Mouse (Mus musculus) hindbrain, embryonic 13.5 days (tissue): ENCODE results near the gene Tma7. TPM values are rescaled to one million over a fixed set of nuclear protein-coding genes. Genes with fewer than 3 reads are reported as not detected.

Experiments used
- ATAC-seq: fragments of 200-750 bp; cut with Nextera tagmentation; 2 replicates; pipeline ENCODE4 v1.8.0; 2017; ENCODE audit warnings: moderate TSS enrichment; ENCODE audit not compliant: low FRiP score
- H3K27ac ChIP-seq: fragments of 300-500 bp; sonication (generic); 2 replicates; pipeline ENCODE4 v1.5.1; 2015; ENCODE audit warnings: inconsistent platforms, mild to moderate bottlenecking, moderate library complexity
- H3K27me3 ChIP-seq: fragments of 300-500 bp; sonication (generic); 2 replicates; pipeline ENCODE4 v1.6.1; 2015; ENCODE audit warnings: mild to moderate bottlenecking, inconsistent platforms
- H3K36me3 ChIP-seq: fragments of 300-500 bp; sonication (generic); 2 replicates; pipeline ENCODE4 v1.6.1; 2015; ENCODE audit warnings: mild to moderate bottlenecking, inconsistent platforms
- H3K4me1 ChIP-seq: fragments of 300-500 bp; sonication (generic); replicated peaks from 2 replicates; pipeline ENCODE4 v1.6.1; 2015; ENCODE audit warnings: inconsistent platforms
- H3K4me2 ChIP-seq: fragments of 300-500 bp; sonication (generic); 2 replicates; pipeline ENCODE4 v1.6.1; 2015; ENCODE audit warnings: inconsistent platforms, mild to moderate bottlenecking, moderate library complexity
- H3K4me3 ChIP-seq: fragments of 300-500 bp; sonication (generic); 2 replicates; pipeline ENCODE4 v1.5.1; 2015; ENCODE audit warnings: mild to moderate bottlenecking, inconsistent platforms
- H3K9ac ChIP-seq: fragments of 300-500 bp; sonication (generic); 2 replicates; pipeline ENCODE4 v1.6.1; 2015; ENCODE audit warnings: mild to moderate bottlenecking, inconsistent platforms
- H3K9me3 ChIP-seq: fragments of 300-500 bp; sonication (generic); 2 replicates; pipeline ENCODE4 v1.6.1; 2016; ENCODE audit warnings: inconsistent platforms
- WGBS: fragments of 180-500 bp; shearing (Covaris S2); methylation state at CpG from one replicate; pipeline ENCODE4 v1.1.7; 2015; 5-methylcytosine and 5-hydroxymethylcytosine counted together
- polyA plus RNA-seq: library from polyadenylated mRNA; unstranded; fragments of >200 nt; fragmentation: Nextera tagmentation; extraction: Ambion mirVana; gene quantifications from 2 replicates; pipeline ENCODE4 v1.2.1, GENCODE M21; 2015

Gene Tma7
- polyA plus RNA-seq, 1 experiment from 2014 or later = 741 TPM

- no peaks in the 10 kb centered on the region for H3K27me3 ChIP-seq
- H3K9me3 ChIP-seq = no peaks in the 10 kb centered on the region
- no peak overlapping the region for H3K27ac ChIP-seq
- ATAC-seq = no peak
- H3K36me3 ChIP-seq = peaks cover 10% of the 10 kb centered on the region
- no peak overlapping the region for H3K4me3 ChIP-seq
- H3K4me1 ChIP-seq = peaks cover 12% of the 10 kb centered on the region
- 90% methylated on average over 10 of the region's 10 CpGs for WGBS
- H3K4me2 ChIP-seq = no peak overlapping the region
- no peak overlapping the region for H3K9ac ChIP-seq
Observed at GRCm38 (mm10) chr9:109051651-109052489, 30.5 kb downstream of the Tma7 start.

- Histone ChIP-seq H3K9ac (no peak overlapping the region), H3K9me3 (no peaks in the 10 kb centered on the region), H3K4me1 (peaks cover 12% of the 10 kb centered on the region), H3K27ac (no peak overlapping the region), H3K27me3 (no peaks in the 10 kb centered on the region), H3K4me3 (no peak overlapping the region), H3K4me2 (no peak overlapping the region), H3K36me3 (peaks cover 1% of the 10 kb centered on the region)
- ATAC-seq = no peak
- 94% methylated on average over 13 of the region's 13 CpGs for whole genome bisulfite sequencing
Observed at GRCm38 (mm10) chr9:109051011-109051501, 31.3 kb downstream of the Tma7 start.

GRCm38 (mm10) chr9:109050674-109050997 lies 31.8 kb downstream of the Tma7 start:
- no peak overlapping the region for H3K4me3 ChIP-seq
- no peak overlapping the region for H3K27ac ChIP-seq
- no peak overlapping the region for H3K4me2 ChIP-seq
- H3K9ac ChIP-seq = no peak overlapping the region
- ATAC-seq = no peak
- H3K27me3 ChIP-seq = no peaks in the 10 kb centered on the region
- H3K36me3 ChIP-seq = no peaks in the 10 kb centered on the region
- 90% methylated on average over 3 of the region's 3 CpGs for WGBS
- peaks cover 11% of the 10 kb centered on the region for H3K4me1 ChIP-seq
- H3K9me3 ChIP-seq = no peaks in the 10 kb centered on the region

DNA sequence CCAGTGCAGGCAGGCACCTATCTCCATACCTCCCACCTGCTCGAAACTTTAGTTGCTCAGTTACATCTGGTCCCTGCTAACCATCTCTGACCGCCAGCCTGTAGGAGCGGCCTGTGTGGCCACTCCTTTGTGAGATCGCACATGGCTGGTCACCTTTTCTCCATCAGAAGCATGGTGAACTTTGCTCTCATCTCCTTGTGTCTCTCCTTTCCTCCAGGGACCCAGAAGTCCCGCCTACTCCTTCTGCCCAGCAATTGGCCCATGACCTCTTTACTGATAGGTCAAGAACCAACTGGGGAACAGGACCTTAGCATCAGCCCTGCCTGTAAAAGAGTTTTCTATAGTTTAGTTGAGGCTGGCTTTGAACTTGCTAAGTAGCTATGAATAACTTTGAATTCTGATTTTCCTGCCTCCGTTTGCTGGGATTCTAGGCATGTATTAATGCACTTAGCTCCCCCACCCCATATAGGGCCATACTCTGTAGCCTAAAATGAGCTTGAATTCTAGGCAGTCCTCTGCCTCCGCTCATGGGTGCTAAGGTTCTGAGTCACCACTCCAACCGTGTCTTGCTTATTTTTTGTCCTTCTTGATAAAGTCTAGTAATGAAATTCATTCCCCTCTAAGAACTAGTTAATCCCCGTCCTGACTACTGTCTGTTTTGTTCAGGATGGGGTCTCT lies 32.3 kb downstream of the Tma7 start:
- no peaks in the 10 kb centered on the region for H3K27me3 ChIP-seq
- no peak for ATAC-seq
- H3K4me1 ChIP-seq = peaks cover 6% of the 10 kb centered on the region
- no peak overlapping the region for H3K27ac ChIP-seq
- H3K4me2 ChIP-seq = no peak overlapping the region
- no peaks in the 10 kb centered on the region for H3K36me3 ChIP-seq
- H3K9ac ChIP-seq = no peak overlapping the region
- H3K9me3 ChIP-seq = no peaks in the 10 kb centered on the region
- 82% methylated on average over 9 of the region's 9 CpGs for WGBS
- no peak overlapping the region for H3K4me3 ChIP-seq

- Histone ChIP-seq H3K9ac (no peak overlapping the region), H3K4me2 (no peak overlapping the region), H3K27ac (no peak overlapping the region), H3K4me3 (no peak overlapping the region), H3K9me3 (no peaks in the 10 kb centered on the region), H3K4me1 (peaks cover under 1% of the 10 kb centered on the region), H3K27me3 (no peaks in the 10 kb centered on the region), H3K36me3 (no peaks in the 10 kb centered on the region)
- no peak for ATAC-seq
- WGBS = 90% methylated on average over 7 of the region's 7 CpGs
Observed at GRCm38 (mm10) chr9:109049316-109049715, 33.1 kb downstream of the Tma7 start.

- Histone ChIP-seq H3K9me3 (no peaks in the 10 kb centered on the region), H3K27me3 (no peaks in the 10 kb centered on the region)
Observed at GRCm38 (mm10) chr9:109046306-109046705, 36.1 kb downstream of the Tma7 start.

DNA sequence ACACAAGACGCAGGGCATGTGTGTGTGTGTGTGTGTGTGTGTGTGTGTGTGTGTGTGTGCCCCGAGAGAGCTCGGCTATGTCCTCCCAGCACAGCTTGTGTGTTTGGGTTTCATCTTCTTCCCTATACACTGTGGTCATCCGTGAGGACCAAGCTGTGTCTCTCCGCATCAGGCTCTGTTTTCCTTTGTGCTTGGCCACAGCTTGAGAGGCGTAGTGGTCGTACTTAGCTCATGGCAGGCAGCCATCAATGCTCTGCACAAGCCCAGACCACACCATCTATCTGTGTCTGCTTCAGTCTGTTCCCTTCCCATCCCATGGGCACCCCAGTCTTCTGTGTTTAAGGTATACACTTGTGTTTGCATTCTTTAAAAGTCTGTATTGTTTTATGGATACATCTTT lies 41.0 kb downstream of the Tma7 start:
- H3K9ac ChIP-seq = no peak overlapping the region
- H3K27me3 ChIP-seq = 0 out of 2 replicates have a peak, but pooled peaks cover 5% of the 10 kb centered on the region
- ATAC-seq = no peak
- no peaks in the 10 kb centered on the region for H3K36me3 ChIP-seq
- no peak overlapping the region for H3K4me2 ChIP-seq
- H3K9me3 ChIP-seq = no peaks in the 10 kb centered on the region
- 73% methylated on average over 7 of the region's 7 CpGs for WGBS
- H3K4me1 ChIP-seq = peaks cover 20% of the 10 kb centered on the region
- no peak overlapping the region for H3K27ac ChIP-seq
- H3K4me3 ChIP-seq = no peak overlapping the region

More at GRCm38 (mm10) chr9:109046306-109046705, 36.1 kb downstream of the Tma7 start:
- no peak overlapping the region for H3K9ac ChIP-seq
- H3K36me3 ChIP-seq = no peaks in the 10 kb centered on the region
- H3K27ac ChIP-seq = no peak overlapping the region
- ATAC-seq = no peak
- no peak overlapping the region for H3K4me3 ChIP-seq
- no peak overlapping the region for H3K4me2 ChIP-seq
- WGBS = 34% methylated on average over 5 of the region's 5 CpGs
- H3K4me1 ChIP-seq = no peaks in the 10 kb centered on the region

GRCm38 (mm10) chr9:109040906-109041305 lies 41.5 kb downstream of the Tma7 start:
- no peak overlapping the region for H3K4me2 ChIP-seq
- WGBS = 75% methylated on average over 6 of the region's 6 CpGs
- no peak overlapping the region for H3K4me3 ChIP-seq
- peaks cover 20% of the 10 kb centered on the region for H3K4me1 ChIP-seq
- H3K36me3 ChIP-seq = no peaks in the 10 kb centered on the region
- H3K9ac ChIP-seq = no peak overlapping the region
- H3K9me3 ChIP-seq = no peaks in the 10 kb centered on the region
- ATAC-seq = no peak
- no peak overlapping the region for H3K27ac ChIP-seq
- 0 out of 2 replicates have a peak, but pooled peaks cover 5% of the 10 kb centered on the region for H3K27me3 ChIP-seq

GRCm38 (mm10) chr9:109040216-109040615 lies 42.2 kb downstream of the Tma7 start:
- Histone ChIP-seq H3K9me3 (no peaks in the 10 kb centered on the region), H3K36me3 (no peaks in the 10 kb centered on the region), H3K4me1 (peaks cover 20% of the 10 kb centered on the region), H3K9ac (no peak overlapping the region), H3K4me3 (no peak overlapping the region), H3K27ac (no peak overlapping the region), H3K27me3 (0 out of 2 replicates have a peak, but pooled peaks cover 5% of the 10 kb centered on the region), H3K4me2 (no peak overlapping the region)
- ATAC-seq = no peak
- 88% methylated on average over 8 of the region's 8 CpGs for WGBS

DNA sequence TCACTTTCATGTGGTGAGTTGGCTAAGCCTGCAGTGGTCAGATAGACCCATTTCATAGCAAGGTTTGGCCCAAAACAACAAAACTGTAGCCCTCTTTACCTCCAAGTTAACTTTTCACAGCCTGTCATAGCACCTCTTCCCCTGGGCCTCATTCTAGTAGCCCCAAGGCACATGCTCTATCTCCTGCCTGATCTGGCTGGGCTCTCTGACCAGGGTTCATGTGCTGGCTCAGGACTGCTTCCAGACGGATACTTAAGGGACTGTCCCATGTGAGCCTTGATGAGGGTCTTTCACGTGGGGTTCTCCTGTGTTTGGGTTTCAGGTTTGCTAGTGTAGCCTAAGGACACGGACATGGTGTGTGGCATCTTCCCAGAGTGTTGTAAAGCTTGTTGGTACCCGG lies 42.7 kb downstream of the Tma7 start:
- peak overlapping the region; percentile 88; the same call in 1 of the 2 replicates for H3K4me2 ChIP-seq
- WGBS = 86% methylated on average over 4 of the region's 4 CpGs
- no peak overlapping the region for H3K9ac ChIP-seq
- no peak overlapping the region for H3K27ac ChIP-seq
- H3K4me3 ChIP-seq = no peak overlapping the region
- H3K9me3 ChIP-seq = no peaks in the 10 kb centered on the region
- H3K27me3 ChIP-seq = 0 out of 2 replicates have a peak, but pooled peaks cover 5% of the 10 kb centered on the region
- no peak for ATAC-seq
- no peaks in the 10 kb centered on the region for H3K36me3 ChIP-seq
- H3K4me1 ChIP-seq = peaks cover 20% of the 10 kb centered on the region

GRCm38 (mm10) chr9:109038901-109039364 lies 43.5 kb downstream of the Tma7 start:
- H3K4me3 ChIP-seq = peak overlapping the region; percentile 65
- 25% methylated on average over 8 of the region's 8 CpGs for WGBS
- peak overlapping the region; percentile 82 for H3K9ac ChIP-seq
- H3K4me2 ChIP-seq = peak overlapping the region; percentile 88
- no peaks in the 10 kb centered on the region for H3K36me3 ChIP-seq
- 0 out of 2 replicates have a peak, but pooled peaks cover 5% of the 10 kb centered on the region for H3K27me3 ChIP-seq
- no peak overlapping the region; the same call in 1 of the 2 replicates for H3K27ac ChIP-seq
- no peaks in the 10 kb centered on the region for H3K9me3 ChIP-seq
- peaks cover 20% of the 10 kb centered on the region for H3K4me1 ChIP-seq
- peak; percentile 65 for ATAC-seq
